Mouse (Mus musculus): ENCODE measurements around the gene Zic3. TPM values are rescaled to one million over a fixed set of nuclear protein-coding genes. Genes with fewer than 3 reads are reported as not detected.

Gene Zic3
- total and polyA plus RNA-seq, 3 experiments: not detected

DNA sequence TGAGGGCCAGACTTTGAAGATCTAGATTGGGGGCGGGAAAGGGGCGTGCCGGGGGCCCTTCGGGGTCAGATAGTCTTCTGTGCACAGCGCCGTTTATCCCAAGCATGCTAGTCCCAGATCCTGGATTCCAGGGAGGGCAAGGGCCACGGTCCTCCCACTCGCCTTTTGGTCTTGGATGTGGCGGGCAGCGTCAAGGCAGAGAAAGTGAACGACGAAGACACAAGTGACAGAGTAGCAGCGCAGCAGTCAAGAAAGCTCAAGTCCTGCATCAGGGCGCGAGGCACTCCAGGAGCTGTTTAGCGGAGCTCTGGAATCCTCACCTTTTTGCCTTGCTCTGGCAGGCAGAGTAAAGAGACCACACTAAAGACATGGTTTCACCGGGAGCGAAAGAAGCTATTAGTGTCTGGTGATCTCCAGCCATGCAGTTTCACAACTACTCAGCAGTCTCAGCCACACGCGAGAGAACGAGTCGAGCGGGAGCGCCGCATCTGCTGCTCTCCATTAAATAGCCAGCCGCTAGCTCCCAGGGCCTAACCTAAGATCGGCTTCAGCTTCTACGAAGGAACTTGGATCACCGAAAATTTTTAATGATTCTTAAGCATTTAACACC lies 7.1 kb upstream of the Zic3 start:
- no peak for TF ChIP-seq CTCF (IDR thresholded peaks at IDR 0.05)
- no peak for TF ChIP-seq POLR2A (IDR thresholded peaks at IDR 0.05; ENCODE audit: insufficient read depth, low read depth, low read length)
- TF ChIP-seq EP300 (IDR thresholded peaks at IDR 0.05; ENCODE audit: insufficient read depth, low read depth, low read length): no peak
- intact Hi-C loops (cut with DNase I): no loop called here
- Histone ChIP-seq H3K79me2 (replicated peaks; ENCODE audit: control insufficient read depth, insufficient read depth, low read length) (no peaks in the 10 kb centered on the region), H3K36me3 (ENCODE audit: control insufficient read depth, insufficient read depth, low read length) (no peaks in the 10 kb centered on the region), H3K4me3 (no peak overlapping the region), H3K27ac (no peak overlapping the region), H3K9ac (ENCODE audit: low read depth, low read length) (no peak overlapping the region), H3K27me3 (ENCODE audit: control insufficient read depth, insufficient read depth, low read length) (peaks cover 5% of the 10 kb centered on the region), H3K4me1 (ENCODE audit: control insufficient read depth, insufficient read depth, low read length) (no peaks in the 10 kb centered on the region)
- DNase-seq: no peak
- 16% methylated on average over 29 of the region's 29 CpGs for WGBS

DNA sequence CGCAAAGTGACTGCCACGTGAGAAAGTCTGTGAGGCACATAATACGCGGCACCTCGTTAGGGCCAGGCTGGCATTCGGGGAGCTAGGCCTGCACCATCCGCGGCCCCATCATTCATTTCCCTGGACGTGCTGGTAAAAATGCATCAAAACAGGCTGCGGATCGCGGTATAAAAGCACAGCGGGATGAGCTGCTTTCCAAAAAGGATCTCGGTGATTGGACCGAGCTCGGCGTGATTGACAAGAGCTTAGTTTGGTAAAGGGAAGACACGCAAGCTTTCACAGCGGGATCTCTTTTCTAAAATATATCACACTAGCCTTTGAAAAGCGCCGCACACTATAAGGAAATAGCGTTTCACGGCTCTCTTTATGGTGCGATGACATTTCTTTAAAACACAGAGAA lies 3.8 kb upstream of the Zic3 start:
- peaks cover 5% of the 10 kb centered on the region for H3K27me3 ChIP-seq (ENCODE audit: control insufficient read depth, insufficient read depth, low read length)
- 15% methylated on average over 24 of the region's 24 CpGs for WGBS
- no peak for DNase-seq
- H3K9ac ChIP-seq (ENCODE audit: low read depth, low read length): no peak overlapping the region
- no peaks in the 10 kb centered on the region for H3K36me3 ChIP-seq (ENCODE audit: control insufficient read depth, insufficient read depth, low read length)
- TF ChIP-seq EP300 (IDR thresholded peaks at IDR 0.05; ENCODE audit: insufficient read depth, low read depth, low read length): no peak
- TF ChIP-seq POLR2A (IDR thresholded peaks at IDR 0.05; ENCODE audit: insufficient read depth, low read depth, low read length): no peak
- no peak for TF ChIP-seq CTCF (IDR thresholded peaks at IDR 0.05)
- no peak overlapping the region for H3K4me3 ChIP-seq
- H3K27ac ChIP-seq: no peak overlapping the region
- no peaks in the 10 kb centered on the region for H3K79me2 ChIP-seq (replicated peaks; ENCODE audit: control insufficient read depth, insufficient read depth, low read length)
- no peaks in the 10 kb centered on the region for H3K4me1 ChIP-seq (ENCODE audit: control insufficient read depth, insufficient read depth, low read length)
- intact Hi-C loops (cut with DNase I): no loop called here

DNA sequence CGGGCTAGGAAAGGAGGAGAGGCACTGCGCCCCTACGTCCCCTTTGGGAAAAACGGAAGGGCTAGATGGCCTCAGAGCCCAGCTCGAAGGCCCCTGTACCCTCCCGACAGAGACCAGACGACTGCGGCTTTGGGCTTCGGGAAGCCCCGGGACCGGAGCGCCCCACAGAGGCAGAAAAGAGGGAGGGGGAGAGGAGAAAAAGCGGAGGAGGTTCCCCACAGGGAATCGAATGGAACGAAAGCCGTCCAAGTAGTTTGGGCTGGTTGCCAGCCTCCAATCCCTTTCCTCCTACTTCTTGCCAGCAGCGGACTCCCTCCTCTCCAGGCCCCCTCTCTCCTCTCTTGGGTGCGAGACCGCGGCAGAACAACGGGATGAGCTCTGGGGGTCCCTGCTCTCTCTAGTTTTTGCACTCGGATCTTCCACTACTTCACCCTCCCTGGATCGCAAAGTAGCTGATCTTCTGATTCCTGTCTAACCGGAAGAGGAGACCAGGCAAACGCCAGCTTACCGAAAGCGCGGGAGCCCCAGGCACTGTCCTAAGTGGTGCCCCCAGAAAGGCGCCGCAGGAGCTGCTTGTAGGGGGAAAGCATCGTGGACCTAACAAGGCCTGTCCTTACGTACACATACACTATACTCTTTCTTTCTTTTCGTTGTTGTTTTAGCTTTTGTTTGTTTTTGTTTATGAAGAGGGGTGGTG lies 3.1 kb upstream of the Zic3 start:
- H3K4me3 ChIP-seq: no peak overlapping the region
- DNase-seq: no peak
- intact Hi-C loops (cut with DNase I): no loop called here

DNA sequence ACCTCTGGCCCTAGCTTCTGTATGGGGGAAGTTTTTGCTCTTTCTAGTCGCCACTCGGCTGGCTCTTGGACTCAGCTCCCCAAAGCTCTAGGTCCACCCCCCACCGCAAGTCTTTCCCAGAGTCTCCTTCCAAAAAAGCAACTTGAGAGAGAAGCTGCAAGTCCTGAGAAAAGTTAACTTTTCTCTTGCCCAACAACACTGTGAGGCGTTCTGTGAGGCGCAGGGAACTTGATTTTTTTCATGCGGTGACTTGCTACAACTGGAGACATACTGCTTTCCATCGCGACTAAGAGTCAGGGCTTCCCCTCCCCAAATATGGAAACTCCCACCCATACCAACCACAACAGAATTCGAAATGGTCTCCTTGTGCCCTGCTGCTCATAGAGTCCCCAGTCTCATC lies 5.1 kb downstream of the Zic3 start:
- no peak overlapping the region for H3K4me3 ChIP-seq
- H3K79me2 ChIP-seq (replicated peaks; ENCODE audit: control insufficient read depth, insufficient read depth, low read length): no peaks in the 10 kb centered on the region
- TF ChIP-seq EP300 (IDR thresholded peaks at IDR 0.05; ENCODE audit: insufficient read depth, low read depth, low read length) (no peak), CTCF (IDR thresholded peaks at IDR 0.05) (no peak), POLR2A (IDR thresholded peaks at IDR 0.05; ENCODE audit: insufficient read depth, low read depth, low read length) (no peak)
- H3K36me3 ChIP-seq (ENCODE audit: control insufficient read depth, insufficient read depth, low read length): no peaks in the 10 kb centered on the region
- no peak overlapping the region for H3K27ac ChIP-seq
- intact Hi-C loops (cut with DNase I): no loop called here
- H3K27me3 ChIP-seq (ENCODE audit: control insufficient read depth, insufficient read depth, low read length): peaks cover 16% of the 10 kb centered on the region
- no peaks in the 10 kb centered on the region for H3K4me1 ChIP-seq (ENCODE audit: control insufficient read depth, insufficient read depth, low read length)
- DNase-seq: no peak
- H3K9ac ChIP-seq (ENCODE audit: low read depth, low read length): no peak overlapping the region
- 16% methylated on average over 9 of the region's 9 CpGs for WGBS

More for the DNA sequence above, 3.1 kb upstream of the Zic3 start:
- Histone ChIP-seq H3K4me1 (ENCODE audit: control insufficient read depth, insufficient read depth, low read length) (no peaks in the 10 kb centered on the region), H3K79me2 (replicated peaks; ENCODE audit: control insufficient read depth, insufficient read depth, low read length) (no peaks in the 10 kb centered on the region), H3K27ac (no peak overlapping the region), H3K36me3 (ENCODE audit: control insufficient read depth, insufficient read depth, low read length) (no peaks in the 10 kb centered on the region), H3K27me3 (ENCODE audit: control insufficient read depth, insufficient read depth, low read length) (peaks cover 5% of the 10 kb centered on the region), H3K9ac (ENCODE audit: low read depth, low read length) (no peak overlapping the region)
- WGBS: 13% methylated on average over 33 of the region's 33 CpGs
- TF ChIP-seq CTCF (IDR thresholded peaks at IDR 0.05) (no peak), EP300 (IDR thresholded peaks at IDR 0.05; ENCODE audit: insufficient read depth, low read depth, low read length) (no peak), POLR2A (IDR thresholded peaks at IDR 0.05; ENCODE audit: insufficient read depth, low read depth, low read length) (no peak)

DNA sequence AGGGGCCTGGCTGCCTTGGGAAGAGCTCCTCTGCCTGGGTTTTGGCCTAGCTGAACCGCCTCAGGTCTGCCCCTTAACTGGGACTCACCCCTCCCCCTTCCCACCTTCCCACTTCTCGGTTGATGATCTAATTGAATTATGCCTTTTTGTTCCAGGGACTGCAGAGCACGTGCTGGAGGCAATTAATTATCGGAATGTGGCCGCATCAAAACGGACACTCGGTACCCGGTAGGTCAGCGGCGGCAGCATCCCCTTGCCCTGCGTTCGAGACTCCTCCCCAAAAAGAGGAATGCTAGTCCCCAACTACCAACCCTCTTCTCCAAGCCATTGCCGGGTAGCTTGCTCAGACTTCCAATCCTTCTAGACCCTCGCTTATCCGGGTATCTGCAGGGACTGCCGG lies 5.6 kb downstream of the Zic3 start:
- no peak for TF ChIP-seq EP300 (IDR thresholded peaks at IDR 0.05; ENCODE audit: insufficient read depth, low read depth, low read length)
- no peak for TF ChIP-seq POLR2A (IDR thresholded peaks at IDR 0.05; ENCODE audit: insufficient read depth, low read depth, low read length)
- no peak for TF ChIP-seq CTCF (IDR thresholded peaks at IDR 0.05)

DNA sequence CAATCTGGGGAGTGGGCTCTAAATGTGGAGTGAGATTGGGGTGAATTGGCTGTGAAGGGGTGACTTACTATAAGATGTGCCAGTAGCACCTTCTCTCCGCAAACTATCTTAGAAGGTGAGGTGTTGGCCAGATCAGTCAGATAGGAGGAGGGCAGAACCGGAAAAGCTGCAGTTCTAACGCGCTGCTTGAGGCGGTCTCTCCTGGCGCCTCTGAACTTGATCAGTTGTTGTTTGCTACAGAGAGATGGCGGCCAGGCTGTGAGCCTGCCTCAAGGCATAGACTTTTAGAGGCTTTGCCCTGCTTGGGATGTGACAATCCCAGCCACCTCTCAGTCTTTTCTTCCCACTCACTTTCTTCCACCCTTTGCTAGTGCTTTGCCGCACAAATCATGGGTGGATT lies 6.4 kb downstream of the Zic3 start:
- WGBS: 24% methylated on average over 8 of the region's 8 CpGs
- Histone ChIP-seq H3K4me1 (ENCODE audit: control insufficient read depth, insufficient read depth, low read length) (no peaks in the 10 kb centered on the region), H3K4me3 (no peak overlapping the region), H3K79me2 (replicated peaks; ENCODE audit: control insufficient read depth, insufficient read depth, low read length) (no peaks in the 10 kb centered on the region), H3K27me3 (ENCODE audit: control insufficient read depth, insufficient read depth, low read length) (peaks cover 16% of the 10 kb centered on the region), H3K27ac (no peak overlapping the region), H3K36me3 (ENCODE audit: control insufficient read depth, insufficient read depth, low read length) (no peaks in the 10 kb centered on the region), H3K9ac (ENCODE audit: low read depth, low read length) (no peak overlapping the region)
- intact Hi-C loops (cut with DNase I): no loop called here
- DNase-seq: no peak
- TF ChIP-seq POLR2A (IDR thresholded peaks at IDR 0.05; ENCODE audit: insufficient read depth, low read depth, low read length) (no peak), EP300 (IDR thresholded peaks at IDR 0.05; ENCODE audit: insufficient read depth, low read depth, low read length) (no peak), CTCF (IDR thresholded peaks at IDR 0.05) (no peak)

More for the DNA sequence above, 5.6 kb downstream of the Zic3 start:
- no peak overlapping the region for H3K27ac ChIP-seq
- no peaks in the 10 kb centered on the region for H3K4me1 ChIP-seq (ENCODE audit: control insufficient read depth, insufficient read depth, low read length)
- H3K36me3 ChIP-seq (ENCODE audit: control insufficient read depth, insufficient read depth, low read length): no peaks in the 10 kb centered on the region
- intact Hi-C loops (cut with DNase I): no loop called here
- 16% methylated on average over 16 of the region's 16 CpGs for WGBS
- no peak for DNase-seq
- no peak overlapping the region for H3K4me3 ChIP-seq
- H3K9ac ChIP-seq (ENCODE audit: low read depth, low read length): no peak overlapping the region
- no peaks in the 10 kb centered on the region for H3K79me2 ChIP-seq (replicated peaks; ENCODE audit: control insufficient read depth, insufficient read depth, low read length)
- peaks cover 16% of the 10 kb centered on the region for H3K27me3 ChIP-seq (ENCODE audit: control insufficient read depth, insufficient read depth, low read length)
